Mouse (Mus musculus) ES-Bruce4 (cell line): ENCODE measurements around the gene Tpra1. TPM values are rescaled to one million over a fixed set of nuclear protein-coding genes. Genes with fewer than 3 reads are reported as not detected.

Source experiments
- H3K27ac ChIP-seq: 2 replicates; pipeline ENCODE4 v1.5.1; 2012; ENCODE audit warnings: low read length, inconsistent platforms; ENCODE audit not compliant: insufficient read depth
- H3K27me3 ChIP-seq: 2 replicates; pipeline ENCODE4 v1.6.1; 2012; ENCODE audit warnings: mild to moderate bottlenecking, low read length, inconsistent platforms; ENCODE audit not compliant: control insufficient read depth, poor library complexity, insufficient read depth, severe bottlenecking
- H3K36me3 ChIP-seq: 2 replicates; pipeline ENCODE4 v1.6.1; 2012; ENCODE audit warnings: inconsistent platforms, mild to moderate bottlenecking, low read length, moderate library complexity; ENCODE audit not compliant: control insufficient read depth, poor library complexity, insufficient read depth, severe bottlenecking
- H3K4me1 ChIP-seq: one replicate; pipeline ENCODE4 v1.8.1; 2011; ENCODE audit warnings: low read length; ENCODE audit not compliant: control insufficient read depth, insufficient read depth
- H3K4me3 ChIP-seq: 2 replicates; pipeline ENCODE4 v1.5.1; 2011; ENCODE audit warnings: low read depth, mild to moderate bottlenecking, low read length
- H3K9ac ChIP-seq: 2 replicates; pipeline ENCODE4 v1.6.1; 2012; ENCODE audit warnings: low read depth, mild to moderate bottlenecking, inconsistent platforms; ENCODE audit not compliant: poor library complexity, severe bottlenecking
- H3K9me3 ChIP-seq: replicated peaks from 2 replicates; pipeline ENCODE4 v1.6.1; 2012; ENCODE audit warnings: mild to moderate bottlenecking, low read length, inconsistent platforms; ENCODE audit not compliant: control insufficient read depth, poor library complexity, insufficient read depth, severe bottlenecking
- CTCF ChIP-seq: IDR thresholded peaks from one replicate; pipeline ENCODE4 v1.8.1; 2011; ENCODE audit warnings: low read depth, low read length
- EP300 ChIP-seq: IDR thresholded peaks from 2 replicates; pipeline ENCODE4 v1.6.1; 2011; ENCODE audit warnings: low read depth, low read length; ENCODE audit not compliant: insufficient read depth
- POLR2A ChIP-seq: IDR thresholded peaks from one replicate; pipeline ENCODE4 v1.8.1; 2011; ENCODE audit warnings: low read length; ENCODE audit not compliant: insufficient read depth
- polyA plus RNA-seq: library from polyadenylated mRNA; stranded (reverse); fragments of >200 nt; gene quantifications from 2 replicates; pipeline ENCODE4 v1.2.4, GENCODE M21; 2011; ENCODE audit warnings: low read depth; ENCODE audit not compliant: missing spikeins, insufficient read depth, insufficient read length

Gene Tpra1
- polyA plus RNA-seq, 1 experiment = 17.4 TPM

DNA sequence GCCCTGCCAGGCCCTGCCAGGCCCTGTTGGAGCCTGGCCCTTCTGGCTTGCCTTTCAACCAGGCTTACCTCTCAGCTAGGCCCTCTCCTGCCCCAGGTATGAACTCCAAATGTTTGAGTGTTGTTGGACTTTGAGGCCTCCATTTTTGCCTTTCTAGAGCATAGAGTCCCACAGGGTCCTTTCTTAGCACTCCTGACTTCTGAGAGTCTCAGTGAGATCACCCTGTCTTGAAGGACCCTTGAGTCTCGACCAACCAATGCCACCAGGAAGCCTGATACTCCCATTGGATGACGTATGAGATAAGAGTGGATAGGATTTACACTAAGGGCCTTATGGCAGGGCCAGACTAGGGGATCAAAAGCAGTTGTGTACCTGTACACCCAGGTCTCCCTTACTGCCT, 29.4 kb downstream of the Tpra1 start:
- no peaks in the 10 kb centered on the region for H3K4me1 ChIP-seq
- H3K9ac ChIP-seq = no peak overlapping the region
- no peaks in the 10 kb centered on the region for H3K36me3 ChIP-seq
- TF ChIP-seq POLR2A (no peak), CTCF (no peak), EP300 (no peak)
- no peaks in the 10 kb centered on the region for H3K9me3 ChIP-seq
- H3K27me3 ChIP-seq = no peaks in the 10 kb centered on the region
- no peak overlapping the region for H3K4me3 ChIP-seq
- H3K27ac ChIP-seq = no peak overlapping the region

DNA sequence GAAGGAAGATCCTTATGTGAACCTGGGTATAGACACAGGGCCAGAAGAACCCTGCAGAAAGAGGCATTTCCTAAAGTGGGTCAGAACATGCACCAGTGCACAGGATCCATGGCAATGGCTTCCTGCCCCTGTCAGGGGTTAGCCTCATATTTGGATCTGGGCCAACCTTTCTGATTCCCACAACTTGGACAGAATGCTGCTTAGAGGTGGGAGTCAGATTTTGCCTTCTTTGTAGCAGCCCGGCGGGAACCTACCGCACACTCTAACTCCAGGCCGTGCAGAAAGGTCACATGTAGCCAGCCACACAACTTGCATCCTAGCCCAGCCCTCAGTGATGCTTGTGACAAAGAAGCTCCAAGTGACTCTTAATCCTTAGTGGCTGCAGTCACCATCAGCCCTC, 32.1 kb downstream of the Tpra1 start:
- H3K9ac ChIP-seq = no peak overlapping the region
- no peaks in the 10 kb centered on the region for H3K27me3 ChIP-seq
- no peak overlapping the region for H3K27ac ChIP-seq
- no peak overlapping the region for H3K4me3 ChIP-seq
- no peaks in the 10 kb centered on the region for H3K4me1 ChIP-seq
- no peaks in the 10 kb centered on the region for H3K36me3 ChIP-seq
- no peaks in the 10 kb centered on the region for H3K9me3 ChIP-seq
- TF ChIP-seq POLR2A (no peak), EP300 (no peak), CTCF (no peak)

DNA sequence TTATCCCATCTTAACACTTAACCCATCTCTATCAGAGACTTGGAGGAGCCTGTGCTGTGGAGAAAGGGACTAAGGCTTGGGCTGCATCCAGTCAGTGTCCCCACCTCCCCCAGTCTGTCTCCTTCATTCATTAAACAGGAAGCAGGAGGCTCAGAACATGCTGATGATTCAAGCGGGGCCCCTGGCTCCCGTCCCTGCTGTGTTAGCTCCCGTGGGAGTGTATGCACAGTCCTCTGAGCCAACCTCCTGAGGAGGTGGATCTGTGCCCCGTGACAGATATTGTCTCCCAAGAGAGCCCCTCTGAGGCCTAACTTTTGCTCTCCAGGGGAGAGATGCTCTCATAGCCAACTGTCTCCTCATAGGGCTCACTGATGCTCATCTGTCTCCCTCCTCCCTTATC, 32.8 kb downstream of the Tpra1 start:
- TF ChIP-seq CTCF = no peak
- no peak for TF ChIP-seq POLR2A
- no peak for TF ChIP-seq EP300
- H3K4me1 ChIP-seq = no peaks in the 10 kb centered on the region

DNA sequence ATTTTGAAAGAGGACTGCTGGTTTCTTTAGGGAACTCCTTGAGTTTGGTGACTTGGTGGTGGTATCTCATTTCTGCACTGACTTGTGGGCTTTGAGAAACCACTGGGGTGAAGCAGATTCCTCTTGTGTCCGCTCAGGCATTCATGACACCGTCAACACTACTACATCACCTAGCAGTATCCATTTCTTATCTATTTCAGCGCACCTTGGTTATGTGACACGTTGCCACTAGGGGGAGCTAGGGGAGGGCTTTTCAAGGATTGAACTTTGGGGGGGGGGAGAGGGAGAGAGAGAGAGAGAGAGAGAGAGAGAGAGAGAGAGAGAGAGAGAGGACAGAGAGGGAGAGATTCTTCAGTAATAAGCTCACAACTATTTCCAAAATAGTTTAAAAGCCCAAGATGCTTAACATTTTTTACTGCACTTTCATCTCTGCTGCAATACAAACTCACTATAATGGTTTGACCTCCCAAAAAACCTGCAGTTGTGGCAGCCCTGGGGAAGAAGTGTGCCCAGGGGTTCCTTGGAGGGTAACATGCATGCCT, 33.8 kb downstream of the Tpra1 start:
- Histone ChIP-seq H3K4me3 (no peak overlapping the region), H3K4me1 (no peaks in the 10 kb centered on the region), H3K27me3 (no peaks in the 10 kb centered on the region), H3K27ac (no peak overlapping the region), H3K36me3 (no peaks in the 10 kb centered on the region), H3K9me3 (no peaks in the 10 kb centered on the region), H3K9ac (no peak overlapping the region)
- peak; percentile 20 for TF ChIP-seq CTCF
- no peak for TF ChIP-seq POLR2A

More for the DNA sequence above, 32.8 kb downstream of the Tpra1 start:
- Histone ChIP-seq H3K4me3 (no peak overlapping the region), H3K36me3 (no peaks in the 10 kb centered on the region), H3K9ac (no peak overlapping the region), H3K9me3 (no peaks in the 10 kb centered on the region), H3K27me3 (no peaks in the 10 kb centered on the region), H3K27ac (no peak overlapping the region)

DNA sequence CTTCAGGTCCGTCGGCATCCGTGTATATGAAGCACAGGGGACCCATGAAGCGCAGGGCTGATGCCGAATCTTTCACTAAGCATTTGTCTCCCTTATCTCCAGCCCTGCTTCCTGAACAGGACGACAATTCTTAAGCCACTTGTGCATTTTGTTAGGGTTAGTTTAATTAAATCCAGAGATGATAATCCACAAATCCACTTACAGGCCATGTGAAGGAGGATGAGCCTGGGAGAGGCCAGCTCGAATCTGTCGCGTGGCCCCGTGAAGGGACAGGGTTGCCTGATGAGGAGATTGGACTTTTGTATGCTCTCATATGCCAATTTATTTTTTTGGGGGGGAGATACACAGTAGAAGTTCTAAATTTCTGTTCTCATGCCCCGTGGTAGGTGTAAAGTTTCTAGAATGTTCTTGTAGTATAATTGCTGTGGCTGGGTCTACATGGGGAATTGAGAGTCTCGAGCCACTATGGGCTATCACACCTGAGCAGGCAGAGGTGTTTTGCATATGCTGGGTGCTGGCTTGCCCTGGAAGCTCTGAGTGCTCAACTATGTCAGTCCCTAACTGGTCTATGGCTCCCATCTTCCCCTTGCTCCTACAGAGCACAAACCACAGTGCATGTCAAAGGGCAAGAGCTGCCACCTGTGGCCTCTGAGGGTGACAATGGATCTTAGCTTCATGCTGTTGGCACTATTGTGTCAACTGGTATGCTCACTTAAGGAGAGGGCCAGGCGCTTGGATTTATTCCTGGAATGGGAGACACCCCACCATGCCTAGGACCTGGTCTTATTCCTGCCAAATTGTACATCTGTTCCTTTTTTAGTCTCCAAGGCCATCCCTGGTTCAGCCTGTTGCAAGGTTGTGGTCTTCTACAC, 34.5 kb downstream of the Tpra1 start:
- H3K9ac ChIP-seq = no peak overlapping the region
- H3K4me1 ChIP-seq = no peaks in the 10 kb centered on the region
- H3K9me3 ChIP-seq = no peaks in the 10 kb centered on the region
- TF ChIP-seq EP300 (no peak), POLR2A (no peak), CTCF (no peak)
- no peak overlapping the region for H3K27ac ChIP-seq
- no peaks in the 10 kb centered on the region for H3K27me3 ChIP-seq
- H3K4me3 ChIP-seq = no peak overlapping the region
- no peaks in the 10 kb centered on the region for H3K36me3 ChIP-seq

DNA sequence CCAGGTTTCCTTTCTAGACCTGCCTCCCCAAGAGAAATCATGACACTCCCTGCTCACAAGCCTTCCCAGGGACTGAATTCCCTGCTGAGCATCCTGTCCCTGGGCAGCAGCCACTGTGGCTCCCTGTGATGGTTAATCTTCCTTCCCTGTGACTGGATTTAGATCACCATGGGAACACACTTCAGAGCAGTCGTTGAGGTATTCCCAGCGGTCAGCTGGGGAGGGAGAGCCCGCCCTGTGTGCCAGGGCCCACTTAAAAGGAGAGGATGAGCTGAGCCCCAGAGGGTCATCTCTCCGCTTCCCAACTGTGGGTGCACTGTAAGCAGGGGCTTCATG, 35.1 kb downstream of the Tpra1 start:
- Histone ChIP-seq H3K27me3 (no peaks in the 10 kb centered on the region), H3K27ac (no peak overlapping the region), H3K9ac (no peak overlapping the region), H3K9me3 (no peaks in the 10 kb centered on the region), H3K4me3 (no peak overlapping the region), H3K4me1 (no peaks in the 10 kb centered on the region), H3K36me3 (no peaks in the 10 kb centered on the region)
- TF ChIP-seq POLR2A = no peak
- no peak for TF ChIP-seq CTCF
- no peak for TF ChIP-seq EP300
